7 mouse cellular contexts compared by ENCODE assay signal in the genomic region with DNA sequence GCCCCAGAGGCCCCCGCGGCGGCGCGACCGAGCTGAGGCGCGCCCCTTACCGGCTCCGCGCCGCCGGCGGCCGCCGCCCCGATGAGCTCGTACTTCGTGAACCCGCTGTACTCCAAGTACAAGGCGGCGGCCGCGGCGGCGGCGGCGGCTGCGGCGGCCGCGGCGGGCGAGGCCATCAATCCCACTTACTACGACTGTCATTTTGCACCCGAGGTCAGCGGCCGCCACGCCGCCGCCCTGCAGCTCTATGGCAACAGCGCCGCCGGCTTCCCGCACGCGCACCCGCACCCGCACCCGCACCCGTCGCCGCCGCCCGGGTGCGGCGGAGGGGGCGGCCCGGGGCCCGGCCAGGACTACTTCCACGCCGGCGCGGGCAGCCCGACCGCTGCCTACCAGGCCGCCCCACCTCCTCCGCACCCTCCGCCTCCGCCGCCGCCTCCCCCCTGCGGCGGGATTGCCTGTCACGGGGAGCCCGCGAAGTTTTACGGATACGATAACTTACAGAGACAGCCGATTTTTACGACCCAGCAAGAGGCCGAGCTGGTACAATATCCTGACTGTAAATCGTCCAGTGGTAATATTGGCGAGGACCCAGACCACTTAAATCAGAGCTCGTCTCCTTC. TPM values are rescaled to one million over a fixed set of nuclear protein-coding genes. Genes with fewer than 3 reads are reported as not detected.
DNase-seq lines count a peak whose midpoint lies in the region; ATAC-seq and TF ChIP-seq lines count a peak whose summit lies in the region.

No protein-coding gene starts in this region.

- no peak for TF ChIP-seq POLR2A in CH12.LX (IDR thresholded peaks at IDR 0.05; ENCODE audit: low read depth, low read length)

- no peak overlapping the region for H3K9ac ChIP-seq in CH12.LX (ENCODE audit: insufficient read depth, low read depth)
- 0 out of 2 replicates have a peak overlapping the region, but pooled peaks have one; percentile 37 for H3K9ac ChIP-seq in forebrain, embryonic 13.5 days
- peak overlapping the region; percentile 95 for H3K9ac ChIP-seq in kidney, embryonic 15.5 days

- no peak for ATAC-seq in forebrain, embryonic 13.5 days
- ATAC-seq in kidney, embryonic 15.5 days (replicated peaks; ENCODE audit: low FRiP score) = peak; percentile 38; the same call in 1 of the 2 replicates

- H3K27ac ChIP-seq in CH12.LX (ENCODE audit: insufficient read depth, low read depth) = no peak overlapping the region
- H3K27ac ChIP-seq in forebrain, embryonic 13.5 days = no peak overlapping the region
- peak overlapping the region; percentile 100 for H3K27ac ChIP-seq in kidney, embryonic 15.5 days

- no peaks in the 10 kb centered on the region for H3K36me3 ChIP-seq in CH12.LX (replicated peaks in 1 of 2; ENCODE audit: control insufficient read depth in 1 of 2, insufficient read depth in 1 of 2, low read length in 1 of 2)
- no peaks in the 10 kb centered on the region for H3K36me3 ChIP-seq in forebrain, embryonic 13.5 days (ENCODE audit: poor library complexity, severe bottlenecking)
- H3K36me3 ChIP-seq in kidney, embryonic 15.5 days = no peaks in the 10 kb centered on the region

- peaks cover 6% of the 10 kb centered on the region for H3K27me3 ChIP-seq in CH12.LX (replicated peaks)
- peaks cover 98% of the 10 kb centered on the region for H3K27me3 ChIP-seq in forebrain, embryonic 13.5 days
- 0 out of 2 replicates have a peak, but pooled peaks cover 1% of the 10 kb centered on the region for H3K27me3 ChIP-seq in kidney, embryonic 15.5 days

- no peak for TF ChIP-seq EP300 in CH12.LX (IDR thresholded peaks at IDR 0.05; ENCODE audit: low read length)

- no peak overlapping the region for H3K4me2 ChIP-seq in CH12.LX (ENCODE audit: insufficient read depth, low read depth, poor library complexity, severe bottlenecking)
- peak overlapping the region; percentile 60 for H3K4me2 ChIP-seq in forebrain, embryonic 13.5 days
- peak overlapping the region; percentile 75 for H3K4me2 ChIP-seq in kidney, embryonic 15.5 days

- H3K9me3 ChIP-seq in CH12.LX (replicated peaks; ENCODE audit: low read length) = no peaks in the 10 kb centered on the region
- no peaks in the 10 kb centered on the region for H3K9me3 ChIP-seq in forebrain, embryonic 13.5 days (replicated peaks)
- H3K9me3 ChIP-seq in kidney, embryonic 15.5 days (replicated peaks) = no peaks in the 10 kb centered on the region

- no peaks in the 10 kb centered on the region for H3K79me2 ChIP-seq in CH12.LX (replicated peaks; ENCODE audit: control insufficient read depth, extremely low read depth, insufficient read depth, poor library complexity, severe bottlenecking)

- peaks cover 0 to 4% of the 10 kb centered on the region in 2 experiments; a peak in 2 of 4 replicates for H3K4me1 ChIP-seq in CH12.LX (ENCODE audit: control insufficient read depth in 1 of 2, insufficient read depth in 2 of 2)
- H3K4me1 ChIP-seq in forebrain, embryonic 13.5 days = peaks cover 14% of the 10 kb centered on the region
- peaks cover 54% of the 10 kb centered on the region for H3K4me1 ChIP-seq in kidney, embryonic 15.5 days

- H3K4me3 ChIP-seq in CH12.LX (replicated peaks in 1 of 3; ENCODE audit: low read depth in 2 of 3, low read length in 2 of 3, poor library complexity in 1 of 3) = peak overlapping the region in 1 of 3 experiments; percentile 50
- H3K4me3 ChIP-seq in forebrain, embryonic 13.5 days = peak overlapping the region; percentile 35
- peak overlapping the region; percentile 79 for H3K4me3 ChIP-seq in kidney, embryonic 15.5 days (replicated peaks)

- DNase-seq in 3T3-L1 (ENCODE audit: low read depth, low spot score) (peak; percentile 79), CH12.LX (ENCODE audit: extremely low read depth) (peak; percentile 7), MN1 (ENCODE audit: low spot score) (no peak)
- DNase-seq in naive thymus-derived CD4-positive, alpha-beta T cell, adult 2 months (ENCODE audit: low read depth) = peak; percentile 41
- no peak for DNase-seq in thymus, postnatal 14 days

- dilution Hi-C loops in CH12.LX (cut with MboI; ENCODE audit: extremely low pct_ligation_motif_present, extremely low pct_unique_long_range_greater_than_20kb, low sequenced_read_pairs) = no loop called here

- in situ Hi-C loops in CH12.LX (cut with MboI; ENCODE audit: low pct_ligation_motif_present, low pct_unique_long_range_greater_than_20kb, low sequenced_read_pairs) = loop anchor here (25.0 kb wide), 1 partner anchor 882 kb away; no protein-coding TSS in a partner anchor

- under 1% methylated on average over 44 of the region's 85 CpGs for WGBS in forebrain, embryonic 13.5 days
- WGBS in kidney, embryonic 15.5 days = under 1% methylated on average over 60 of the region's 85 CpGs

- TF ChIP-seq RAD21 in CH12.LX (IDR thresholded peaks at IDR 0.05; ENCODE audit: low read depth, low read length) = no peak

- TF ChIP-seq CTCF in CH12.LX (conservative IDR thresholded peaks at IDR 0.05 in 1 of 2, IDR thresholded peaks at IDR 0.05 in 1 of 2; ENCODE audit: low read depth in 2 of 2, low read length in 2 of 2) = no peak

TF ChIP-seq in CH12.LX, 34 proteins besides CTCF, POLR2A, EP300 and RAD21:
- no peak for TF ChIP-seq ELF1 (IDR thresholded peaks at IDR 0.05; ENCODE audit: low read depth, low read length)
- TF ChIP-seq JUND (conservative IDR thresholded peaks at IDR 0.05; ENCODE audit: low read depth, low read length) = no peak
- TF ChIP-seq HCFC1 (IDR thresholded peaks at IDR 0.05; ENCODE audit: low read depth, low read length) = no peak

RNA-seq across cellular contexts. Expression of a gene that starts 1.2 kb away (rescaled TPM):
- total RNA-seq in CH12.LX (2012; rRNA removed) (not detected in 2 replicates), CH12.LX (2014; rRNA removed) (0.20 and 0.76 TPM in 2 replicates)
- 0.15 and 0.31 TPM in 2 replicates for polyA plus RNA-seq in CH12.LX (2012; ENCODE audit: insufficient read length, low read depth)
- polyA plus RNA-seq in forebrain, embryonic 13.5 days (2015; fragmentation: Nextera tagmentation; extraction: Ambion mirVana) = not detected in 2 replicates
- 36.4 and 40.8 TPM in 2 replicates for polyA plus RNA-seq in kidney, embryonic 15.5 days (2015; fragmentation: Nextera tagmentation; extraction: Ambion mirVana)

RNA-seq across cellular contexts. Expression of a gene that starts 6.1 kb away (rescaled TPM):
- total RNA-seq in CH12.LX (2012; rRNA removed) (0.50 TPM in 1 of 2 replicates, not detected in the other), CH12.LX (2014; rRNA removed) (0.12 and 0.14 TPM in 2 replicates)
- polyA plus RNA-seq in CH12.LX (2012; ENCODE audit: insufficient read length, low read depth) = 1.0 and 1.1 TPM in 2 replicates
- not detected in 2 replicates for polyA plus RNA-seq in forebrain, embryonic 13.5 days (2015; fragmentation: Nextera tagmentation; extraction: Ambion mirVana)
- 15.2 and 15.9 TPM in 2 replicates for polyA plus RNA-seq in kidney, embryonic 15.5 days (2015; fragmentation: Nextera tagmentation; extraction: Ambion mirVana)

RNA-seq across cellular contexts. Expression of a gene that starts 6.2 kb away (rescaled TPM):
- total RNA-seq in CH12.LX (2012; rRNA removed) (8.4 and 9.8 TPM in 2 replicates), CH12.LX (2014; rRNA removed) (6.0 and 7.2 TPM in 2 replicates)
- polyA plus RNA-seq in CH12.LX (2012; ENCODE audit: insufficient read length, low read depth) = 5.4 and 6.3 TPM in 2 replicates
- polyA plus RNA-seq in forebrain, embryonic 13.5 days (2015; fragmentation: Nextera tagmentation; extraction: Ambion mirVana) = not detected in 2 replicates
- 5.6 and 5.8 TPM in 2 replicates for polyA plus RNA-seq in kidney, embryonic 15.5 days (2015; fragmentation: Nextera tagmentation; extraction: Ambion mirVana)

RNA-seq across cellular contexts. Expression of a gene that starts 8.1 kb away (rescaled TPM):
- total RNA-seq in CH12.LX (2012; rRNA removed) (not detected in 2 replicates), CH12.LX (2014; rRNA removed) (not detected in 2 replicates)
- polyA plus RNA-seq in CH12.LX (2012; ENCODE audit: insufficient read length, low read depth) = not detected in 2 replicates
- polyA plus RNA-seq in forebrain, embryonic 13.5 days (2015; fragmentation: Nextera tagmentation; extraction: Ambion mirVana) = not detected in 2 replicates
- 38.1 and 40.7 TPM in 2 replicates for polyA plus RNA-seq in kidney, embryonic 15.5 days (2015; fragmentation: Nextera tagmentation; extraction: Ambion mirVana)

RNA-seq across cellular contexts. Expression of a gene that starts 13.9 kb away (rescaled TPM):
- total RNA-seq in CH12.LX (2012; rRNA removed) (not detected in 2 replicates), CH12.LX (2014; rRNA removed) (not detected in 2 replicates)
- not detected in 2 replicates for polyA plus RNA-seq in CH12.LX (2012; ENCODE audit: insufficient read length, low read depth)
- polyA plus RNA-seq in forebrain, embryonic 13.5 days (2015; fragmentation: Nextera tagmentation; extraction: Ambion mirVana) = not detected in 2 replicates
- 33.6 and 36.6 TPM in 2 replicates for polyA plus RNA-seq in kidney, embryonic 15.5 days (2015; fragmentation: Nextera tagmentation; extraction: Ambion mirVana)

Comparison
In these comparisons a context has a peak if more than half of its experiments do, and no peak if none do; other contexts are left out.
1. DNase-seq: peak in 3T3-L1 (single experiment), CH12.LX (single experiment) and naive thymus-derived CD4-positive, alpha-beta T cell, adult 2 months (single experiment); none in MN1 (single experiment) and thymus, postnatal 14 days (single experiment).
2. RNA of a gene that starts 1.2 kb away (polyA plus RNA-seq): 36.4 to 40.8 TPM in kidney, embryonic 15.5 days; 0.15 to 0.31 TPM in CH12.LX and not detected in forebrain, embryonic 13.5 days; every median in the first group is over 10 times any median in the second.